Mouse (Mus musculus): ENCODE measurements around the gene Pdia4. TPM values are rescaled to one million over a fixed set of nuclear protein-coding genes. Genes with fewer than 3 reads are reported as not detected.

Pdia4 gene
- polyA plus RNA-seq, 1 experiment from 2014 or later = 258 TPM

DNA sequence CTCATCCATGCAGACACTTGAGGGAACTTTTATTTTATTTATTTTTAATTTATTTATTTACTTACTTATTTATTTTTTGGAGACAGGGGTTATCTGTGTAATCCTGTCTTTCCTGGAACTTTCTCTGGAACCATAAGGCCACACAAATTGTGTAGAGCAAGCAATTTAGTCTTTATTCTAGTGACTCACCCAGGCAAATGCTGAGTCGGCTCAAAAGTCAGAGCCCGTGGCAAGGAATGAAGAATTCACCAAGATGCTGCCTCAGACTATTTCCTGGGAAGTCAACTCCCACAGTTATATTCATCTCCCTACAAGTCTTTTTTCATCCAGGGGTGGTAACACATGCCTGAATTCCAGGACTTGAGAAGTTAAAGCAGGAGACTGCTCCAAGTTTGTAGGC, 7.7 kb downstream of the Pdia4 start:
- WGBS = 92% methylated on average over 2 of the region's 2 CpGs
- ATAC-seq (ENCODE audit: low FRiP score) (no peak), DNase-seq (ENCODE audit: low spot score, missing footprints) (no peak)
- H3K27ac ChIP-seq (ENCODE audit: low read depth, low read length) = no peak overlapping the region
- no peaks in the 10 kb centered on the region; the same call in 1 of the 2 replicates for H3K4me1 ChIP-seq (ENCODE audit: control insufficient read depth, insufficient read depth, low read length)
- peaks cover 37% of the 10 kb centered on the region for H3K36me3 ChIP-seq (ENCODE audit: control insufficient read depth, insufficient read depth, low read length)
- no peak overlapping the region for H3K4me3 ChIP-seq (ENCODE audit: low read depth, low read length)
- H3K4me2 ChIP-seq = no peak overlapping the region
- no peaks in the 10 kb centered on the region for H3K27me3 ChIP-seq (ENCODE audit: control insufficient read depth, insufficient read depth, low read length)
- H3K9ac ChIP-seq (ENCODE audit: low read length) = no peak overlapping the region
- H3K9me3 ChIP-seq (ENCODE audit: control insufficient read depth, low read length) = no peaks in the 10 kb centered on the region

- H3K36me3 ChIP-seq (ENCODE audit: control insufficient read depth, insufficient read depth, low read length) = peaks cover 55% of the 10 kb centered on the region
- ATAC-seq (ENCODE audit: low FRiP score) = peak; percentile 63
These were observed 14.2 kb downstream of the Pdia4 start for GRCm38 (mm10) chr6:47799079-47799478.

DNA sequence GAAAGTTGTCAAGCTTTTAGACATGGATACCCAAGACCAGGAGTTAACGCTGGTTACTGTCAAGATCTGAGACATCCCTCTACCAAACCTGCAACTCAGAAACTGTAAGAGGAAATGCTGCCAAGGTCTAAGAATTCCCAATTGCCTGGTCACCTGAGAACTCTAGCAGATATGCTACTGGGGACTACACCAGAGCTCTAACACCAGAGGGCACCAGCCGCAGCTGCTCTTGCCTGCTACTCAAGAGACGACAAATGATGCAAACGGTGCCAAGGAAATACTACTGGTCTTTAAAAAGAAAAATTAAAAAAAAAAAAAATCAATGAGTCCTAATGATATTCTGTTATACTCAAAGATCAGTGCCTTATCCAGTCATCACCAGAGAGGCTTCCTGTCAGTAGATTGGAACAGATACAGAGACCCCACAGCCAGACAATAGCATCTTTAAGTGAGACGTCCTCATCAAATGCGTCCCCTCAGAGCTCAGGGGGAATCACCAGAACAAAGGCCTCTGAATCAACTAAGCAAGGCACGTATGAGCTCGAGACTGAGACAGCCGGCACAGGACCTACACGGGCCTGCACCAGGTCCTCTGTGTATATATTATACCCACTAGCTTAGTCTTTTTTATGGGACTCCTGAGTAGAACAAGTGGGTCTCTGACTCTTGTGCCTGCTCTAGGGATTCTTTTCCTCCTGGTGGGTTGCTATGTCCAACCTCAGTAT, 19.0 kb downstream of the Pdia4 start:
- Histone ChIP-seq H3K4me2 (no peak overlapping the region), H3K36me3 (ENCODE audit: control insufficient read depth, insufficient read depth, low read length) (peaks cover 30% of the 10 kb centered on the region), H3K27ac (ENCODE audit: low read depth, low read length) (peak overlapping the region; percentile 17; the same call in 1 of the 2 replicates), H3K27me3 (ENCODE audit: control insufficient read depth, insufficient read depth, low read length) (no peaks in the 10 kb centered on the region), H3K9ac (ENCODE audit: low read length) (no peak overlapping the region), H3K9me3 (ENCODE audit: control insufficient read depth, low read length) (no peaks in the 10 kb centered on the region), H3K4me1 (ENCODE audit: control insufficient read depth, insufficient read depth, low read length) (no peaks in the 10 kb centered on the region), H3K4me3 (ENCODE audit: low read depth, low read length) (no peak overlapping the region)
- DNase-seq (ENCODE audit: low spot score, missing footprints) = peak; percentile 85
- peak; percentile 71 for ATAC-seq (ENCODE audit: low FRiP score)
- WGBS = 52% methylated on average over 10 of the region's 10 CpGs

More at GRCm38 (mm10) chr6:47799079-47799478, 14.2 kb downstream of the Pdia4 start:
- Histone ChIP-seq H3K27me3 (ENCODE audit: control insufficient read depth, insufficient read depth, low read length) (no peaks in the 10 kb centered on the region), H3K4me2 (no peak overlapping the region), H3K9me3 (ENCODE audit: control insufficient read depth, low read length) (no peaks in the 10 kb centered on the region), H3K9ac (ENCODE audit: low read length) (no peak overlapping the region), H3K4me3 (ENCODE audit: low read depth, low read length) (no peak overlapping the region), H3K27ac (ENCODE audit: low read depth, low read length) (no peak overlapping the region), H3K4me1 (ENCODE audit: control insufficient read depth, insufficient read depth, low read length) (no peaks in the 10 kb centered on the region)
- DNase-seq (ENCODE audit: low spot score, missing footprints) = peak; percentile 91
- WGBS = 61% methylated on average over 6 of the region's 6 CpGs

- Histone ChIP-seq H3K4me2 (no peak overlapping the region), H3K4me1 (ENCODE audit: control insufficient read depth, insufficient read depth, low read length) (no peaks in the 10 kb centered on the region; the same call in 1 of the 2 replicates), H3K9me3 (ENCODE audit: control insufficient read depth, low read length) (no peaks in the 10 kb centered on the region), H3K36me3 (ENCODE audit: control insufficient read depth, insufficient read depth, low read length) (peaks cover 27% of the 10 kb centered on the region), H3K27ac (ENCODE audit: low read depth, low read length) (no peak overlapping the region), H3K27me3 (ENCODE audit: control insufficient read depth, insufficient read depth, low read length) (no peaks in the 10 kb centered on the region), H3K4me3 (ENCODE audit: low read depth, low read length) (no peak overlapping the region), H3K9ac (ENCODE audit: low read length) (no peak overlapping the region)
- 84% methylated on average over 5 of the region's 5 CpGs for WGBS
- ATAC-seq (ENCODE audit: low FRiP score) (no peak), DNase-seq (ENCODE audit: low spot score, missing footprints) (no peak)
These were observed 19.9 kb downstream of the Pdia4 start for GRCm38 (mm10) chr6:47793284-47793683.

DNA sequence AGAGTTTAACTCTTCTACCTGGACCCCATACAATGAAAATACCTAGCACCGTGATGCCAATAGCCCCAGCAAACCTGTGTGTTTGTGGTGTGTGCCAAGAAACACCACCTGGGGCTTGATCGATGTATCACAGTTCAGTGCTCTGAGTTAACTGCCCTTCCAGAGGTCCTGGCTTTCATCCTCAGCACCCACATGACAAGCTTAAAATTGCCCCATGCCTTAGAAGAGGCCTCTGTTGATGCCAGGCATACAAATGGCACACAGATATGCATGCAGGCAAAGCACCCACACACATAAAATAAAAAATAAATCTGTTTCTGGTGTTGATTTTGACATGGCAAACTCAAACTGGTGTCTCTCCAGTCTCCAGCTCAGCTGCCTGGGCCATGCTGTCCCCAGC, 20.7 kb downstream of the Pdia4 start:
- ATAC-seq (ENCODE audit: low FRiP score) = no peak
- H3K36me3 ChIP-seq (ENCODE audit: control insufficient read depth, insufficient read depth, low read length) = peaks cover 23% of the 10 kb centered on the region
- H3K27me3 ChIP-seq (ENCODE audit: control insufficient read depth, insufficient read depth, low read length) = no peaks in the 10 kb centered on the region
- no peaks in the 10 kb centered on the region for H3K9me3 ChIP-seq (ENCODE audit: control insufficient read depth, low read length)
- no peak overlapping the region for H3K9ac ChIP-seq (ENCODE audit: low read length)
- H3K4me2 ChIP-seq = no peak overlapping the region
- no peaks in the 10 kb centered on the region; the same call in 1 of the 2 replicates for H3K4me1 ChIP-seq (ENCODE audit: control insufficient read depth, insufficient read depth, low read length)
- 94% methylated on average over 2 of the region's 2 CpGs for WGBS
- no peak overlapping the region for H3K27ac ChIP-seq (ENCODE audit: low read depth, low read length)
- no peak for DNase-seq (ENCODE audit: low spot score, missing footprints)
- no peak overlapping the region for H3K4me3 ChIP-seq (ENCODE audit: low read depth, low read length)

DNA sequence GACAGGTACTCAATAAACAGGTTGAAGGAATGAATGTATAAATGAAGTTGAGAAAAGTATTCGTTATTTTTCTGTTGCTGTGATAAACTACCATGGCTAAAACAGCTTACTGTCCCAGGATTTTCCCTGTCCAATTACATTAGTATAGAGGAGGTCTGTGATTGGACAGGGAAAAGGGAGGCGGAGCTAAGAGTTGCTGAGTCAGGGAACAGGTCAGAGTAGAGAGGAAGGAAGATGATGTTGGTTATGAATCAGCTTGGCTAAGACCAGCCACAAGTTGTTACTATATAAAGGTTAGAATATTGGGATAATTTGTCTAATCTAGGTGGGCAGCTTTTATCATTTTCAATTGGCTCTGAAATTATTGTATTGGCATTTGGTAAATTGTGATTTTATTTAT, 22.5 kb downstream of the Pdia4 start:
- peaks cover 8% of the 10 kb centered on the region for H3K36me3 ChIP-seq (ENCODE audit: control insufficient read depth, insufficient read depth, low read length)
- H3K9ac ChIP-seq (ENCODE audit: low read length) = no peak overlapping the region
- no peaks in the 10 kb centered on the region; the same call in 1 of the 2 replicates for H3K4me1 ChIP-seq (ENCODE audit: control insufficient read depth, insufficient read depth, low read length)
- no peaks in the 10 kb centered on the region for H3K27me3 ChIP-seq (ENCODE audit: control insufficient read depth, insufficient read depth, low read length)
- ATAC-seq (ENCODE audit: low FRiP score) = no peak
- no peaks in the 10 kb centered on the region for H3K9me3 ChIP-seq (ENCODE audit: control insufficient read depth, low read length)
- H3K27ac ChIP-seq (ENCODE audit: low read depth, low read length) = no peak overlapping the region
- no peak for DNase-seq (ENCODE audit: low spot score, missing footprints)
- H3K4me2 ChIP-seq = no peak overlapping the region
- H3K4me3 ChIP-seq (ENCODE audit: low read depth, low read length) = no peak overlapping the region
- WGBS = 56% methylated on average over 2 of the region's 2 CpGs

GRCm38 (mm10) chr6:47788821-47789220, 24.4 kb downstream of the Pdia4 start:
- DNase-seq (ENCODE audit: low spot score, missing footprints) = peak; percentile 89

DNA sequence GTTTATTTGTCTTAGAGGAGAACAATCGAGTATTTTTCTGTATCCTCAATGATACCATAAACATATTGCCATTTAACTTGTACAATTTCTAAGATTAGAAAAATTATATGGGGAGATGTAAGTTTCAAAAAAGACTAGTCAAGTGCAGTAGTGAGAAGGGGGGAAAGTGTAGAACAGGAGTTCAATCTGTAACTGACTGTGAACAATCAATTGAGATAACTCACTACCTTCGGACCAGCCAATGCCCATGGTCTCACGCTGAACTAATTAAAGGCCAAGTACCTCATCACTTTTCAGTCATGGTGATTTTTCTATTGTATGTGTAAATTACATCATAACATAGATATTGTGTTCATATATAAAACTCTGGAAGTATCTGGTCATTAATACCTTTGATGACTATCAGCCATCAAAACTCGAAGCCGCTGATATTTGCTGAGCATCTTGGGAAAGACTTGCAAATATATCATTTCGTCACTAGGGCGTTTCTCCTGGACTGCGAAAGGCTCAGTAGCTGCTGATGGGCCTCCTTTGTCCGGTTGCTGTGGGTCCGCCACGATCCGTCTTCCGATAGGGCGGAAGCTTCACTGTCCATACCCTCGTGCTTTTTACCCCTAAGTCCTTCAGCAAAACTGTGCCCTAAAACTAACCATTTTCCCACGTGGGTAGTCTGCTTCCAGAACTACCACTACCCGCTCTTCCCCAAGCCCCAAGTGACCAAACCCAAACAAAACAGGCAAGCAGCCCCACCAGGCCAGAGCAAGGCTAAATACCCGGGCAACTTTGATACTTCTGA, 25.1 kb downstream of the Pdia4 start:
- peak overlapping the region; percentile 29 for H3K4me3 ChIP-seq (ENCODE audit: low read depth, low read length)
- peak overlapping the region; percentile 66 for H3K9ac ChIP-seq (ENCODE audit: low read length)
- H3K36me3 ChIP-seq (ENCODE audit: control insufficient read depth, insufficient read depth, low read length) = no peaks in the 10 kb centered on the region
- peak; percentile 96 for ATAC-seq (ENCODE audit: low FRiP score)
- H3K4me2 ChIP-seq = peak overlapping the region; percentile 37
- no peaks in the 10 kb centered on the region for H3K9me3 ChIP-seq (ENCODE audit: control insufficient read depth, low read length)
- no peaks in the 10 kb centered on the region for H3K27me3 ChIP-seq (ENCODE audit: control insufficient read depth, insufficient read depth, low read length)
- peak; percentile 99 for DNase-seq (ENCODE audit: low spot score, missing footprints)
- peak overlapping the region; percentile 67 for H3K27ac ChIP-seq (ENCODE audit: low read depth, low read length)
- 2% methylated on average over 18 of the region's 18 CpGs for WGBS
- H3K4me1 ChIP-seq (ENCODE audit: control insufficient read depth, insufficient read depth, low read length) = no peaks in the 10 kb centered on the region; the same call in 1 of the 2 replicates

More at GRCm38 (mm10) chr6:47788821-47789220, 24.4 kb downstream of the Pdia4 start:
- Histone ChIP-seq H3K36me3 (ENCODE audit: control insufficient read depth, insufficient read depth, low read length) (no peaks in the 10 kb centered on the region), H3K27ac (ENCODE audit: low read depth, low read length) (peak overlapping the region; percentile 67), H3K9ac (ENCODE audit: low read length) (peak overlapping the region; percentile 66), H3K27me3 (ENCODE audit: control insufficient read depth, insufficient read depth, low read length) (no peaks in the 10 kb centered on the region), H3K9me3 (ENCODE audit: control insufficient read depth, low read length) (no peaks in the 10 kb centered on the region), H3K4me2 (peak overlapping the region; percentile 37), H3K4me1 (ENCODE audit: control insufficient read depth, insufficient read depth, low read length) (no peaks in the 10 kb centered on the region; the same call in 1 of the 2 replicates), H3K4me3 (ENCODE audit: low read depth, low read length) (peak overlapping the region; percentile 29)
- 50% methylated on average over 3 of the region's 3 CpGs for WGBS
- ATAC-seq (ENCODE audit: low FRiP score) = peak; percentile 55
